Mouse (Mus musculus) C2C12 (cell line): ENCODE results near the gene Faf1.

Source experiments
- CEBPB ChIP-seq: IDR thresholded peaks from one replicate; pipeline ENCODE4 v1.6.1; 2011; ENCODE audit warnings: low read depth, mild to moderate bottlenecking, control low read depth, moderate library complexity
- CTCF ChIP-seq: IDR thresholded peaks from one replicate; pipeline ENCODE4 v1.5.1; 2011; ENCODE audit not compliant: control insufficient read depth, insufficient read depth, insufficient read length
- MAX ChIP-seq: IDR thresholded peaks from one replicate; pipeline ENCODE4 v1.6.1; 2011; ENCODE audit warnings: mild to moderate bottlenecking, control low read depth
- MYOD1 ChIP-seq: IDR thresholded peaks from one replicate; pipeline ENCODE4 v1.6.1; 2011; ENCODE audit warnings: low read depth; ENCODE audit not compliant: control insufficient read depth, insufficient read length
- MYOG ChIP-seq: IDR thresholded peaks from one replicate; pipeline ENCODE4 v1.6.1; 2011; ENCODE audit not compliant: control insufficient read depth, insufficient read length; ENCODE audit errors: extremely low read depth
- USF1 ChIP-seq: IDR thresholded peaks from one replicate; pipeline ENCODE4 v1.6.1; 2011; ENCODE audit warnings: low read depth, mild to moderate bottlenecking, control low read depth, moderate library complexity

GRCm38 (mm10) chr4:109980321-109981082, 304.1 kb downstream of the Faf1 start:
- no peak for TF ChIP-seq CTCF
- no peak for TF ChIP-seq MYOD1
- TF ChIP-seq MYOG, result no peak
- no peak for TF ChIP-seq MAX
- TF ChIP-seq USF1, result no peak
- TF ChIP-seq CEBPB, result no peak
